Mouse (Mus musculus) monocyte, adult 5-6 weeks (primary cell): ENCODE measurements around the gene Arcn1. TPM values are rescaled to one million over a fixed set of nuclear protein-coding genes. Genes with fewer than 3 reads are reported as not detected.
A peak's percentile ranks its signal among the peaks of the same experiment; 100 is the strongest.
"Not testable (repeated sequence)": the region's sequence is repeated elsewhere in the genome, so short reads cannot be mapped to it uniquely, and the experiment has no call there.

Experiments
- ATAC-seq: fragments of 153-309, 156-312 bp; replicated peaks from 2 replicates; pipeline ENCODE4 v1.8.0; 2017; ENCODE audit warnings: mild to moderate bottlenecking; ENCODE audit not compliant: low TSS enrichment, insufficient number of reproducible peaks, severe bottlenecking, poor library complexity, low FRiP score
- total RNA-seq: library from RNA; stranded (forward); fragments of 200-1000, 200-491, 200-594 nt; gene quantifications from 3 replicates; pipeline ENCODE4 v1.2.3, GENCODE M21; 2017

The Arcn1 gene
- total RNA-seq, result 156 to 231 TPM (median 178 TPM) in 3 replicates

DNA sequence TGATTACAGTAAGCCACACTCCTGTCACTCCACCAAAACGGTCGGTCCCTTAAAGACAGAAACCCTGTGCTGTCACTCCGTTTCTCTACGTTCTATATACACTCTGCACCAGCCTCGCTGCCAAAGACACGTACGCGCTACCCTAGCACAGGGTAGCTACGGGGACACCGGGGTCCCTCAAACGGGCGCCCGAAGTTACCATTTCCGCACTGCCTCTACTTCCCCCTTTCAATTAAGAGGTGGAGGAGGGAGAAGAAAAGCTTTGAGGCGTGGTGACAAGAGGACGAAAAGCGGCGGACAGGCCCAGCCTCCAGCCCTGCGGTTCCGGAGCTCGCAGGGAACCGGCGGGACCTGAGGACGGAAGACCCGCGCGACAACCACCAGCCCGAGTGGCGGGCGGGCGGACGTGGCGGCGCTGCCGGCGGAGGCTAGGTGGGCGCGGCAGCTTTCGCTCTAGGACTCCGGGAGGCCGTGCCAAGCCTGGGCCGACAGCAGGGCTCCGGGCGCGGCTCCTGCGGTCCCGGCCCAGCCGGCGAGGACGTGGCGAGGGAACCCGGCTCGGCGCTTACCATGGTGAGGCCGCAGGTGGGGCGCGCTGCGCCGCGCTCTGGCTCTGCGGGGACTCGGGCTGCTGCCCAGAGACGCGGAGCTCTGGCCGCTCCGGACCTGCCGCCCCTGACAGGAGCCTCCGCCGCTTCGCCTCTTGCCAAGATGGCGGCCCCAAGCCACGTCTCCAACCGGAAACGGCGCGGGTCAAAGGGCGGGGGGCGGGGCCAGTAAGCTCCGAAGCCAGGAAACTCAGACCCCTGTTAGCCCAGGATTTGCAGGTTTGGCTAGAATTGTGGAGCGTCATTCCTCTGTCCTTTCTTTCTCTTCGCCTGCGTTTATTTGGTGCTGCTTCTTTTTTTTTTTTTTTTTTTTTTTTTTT lies at the start of gene Arcn1, which contains the start of gene Ift46:
Gene Arcn1, minus strand, starts transcription at position 745 of the 928 bp plus-strand sequence.
Gene Ift46, plus strand, starts transcription at position 808 of the 928 bp plus-strand sequence.
- ATAC-seq, result peak; percentile 79

- ATAC-seq, result no peak
These were observed 46.5 kb upstream of the Arcn1 start for GRCm38 (mm10) chr9:44814179-44814578.

DNA sequence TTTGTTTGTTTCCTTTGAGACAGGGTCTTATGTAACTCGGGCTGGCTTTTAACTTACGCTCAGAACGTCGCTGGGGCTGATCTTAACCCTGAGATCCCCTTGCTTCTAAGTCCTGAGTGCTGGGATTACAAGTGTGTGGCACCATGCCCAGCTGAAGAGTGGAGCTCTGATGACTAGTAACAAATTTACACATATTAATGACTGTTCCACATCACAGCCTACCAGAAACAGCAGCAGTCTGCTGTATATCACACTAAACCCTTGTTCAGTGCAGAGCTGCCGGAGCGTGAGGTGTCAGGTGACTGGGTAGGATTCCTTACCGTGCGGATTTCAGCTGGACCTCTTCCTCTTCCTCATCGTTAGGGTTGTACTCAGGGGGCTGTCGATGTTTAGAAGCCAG lies 42.7 kb upstream of the Arcn1 start:
- ATAC-seq, result no peak

DNA sequence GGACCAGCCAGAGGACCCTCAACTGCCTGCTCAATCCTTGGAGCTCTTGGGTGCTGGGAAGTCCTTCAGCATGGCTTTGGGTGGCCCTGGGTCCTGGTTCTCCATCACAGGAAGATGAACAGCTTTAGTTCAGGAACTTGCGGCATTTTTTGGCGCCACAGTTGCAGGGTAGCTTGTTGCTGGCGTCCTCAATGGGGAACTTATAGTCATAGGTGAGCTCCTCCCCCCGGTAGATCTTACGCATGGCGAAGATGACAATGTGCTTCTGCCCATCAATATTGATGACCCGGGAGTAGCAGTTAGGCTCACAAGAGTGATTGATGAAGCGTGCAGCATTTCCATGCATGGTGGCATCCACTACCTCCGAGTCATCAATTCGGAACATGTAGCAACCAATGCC lies 40.1 kb upstream of the Arcn1 start:
- no peak for ATAC-seq

- no peak for ATAC-seq
These were observed 39.5 kb upstream of the Arcn1 start for GRCm38 (mm10) chr9:44807141-44807540.

DNA sequence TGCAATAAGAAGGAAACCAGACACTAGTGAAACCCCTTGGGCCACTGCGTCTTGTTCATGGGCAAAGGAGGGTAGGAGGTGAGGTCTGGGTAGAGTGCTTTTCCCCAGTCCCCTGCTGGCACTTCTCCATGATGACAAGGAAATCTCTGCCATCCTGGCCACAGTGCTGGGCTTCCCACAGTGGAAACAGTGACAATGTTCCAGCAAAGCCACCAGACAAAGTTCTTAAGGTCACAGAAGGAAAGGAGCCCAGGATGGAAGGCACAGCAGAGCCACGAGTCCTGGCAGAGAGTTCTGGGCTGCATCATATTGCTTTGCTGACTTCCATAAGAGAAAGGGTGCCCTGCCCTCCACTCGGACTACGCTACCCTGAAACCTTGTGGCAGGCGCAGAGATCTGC lies 37.9 kb upstream of the Arcn1 start:
- no peak for ATAC-seq

DNA sequence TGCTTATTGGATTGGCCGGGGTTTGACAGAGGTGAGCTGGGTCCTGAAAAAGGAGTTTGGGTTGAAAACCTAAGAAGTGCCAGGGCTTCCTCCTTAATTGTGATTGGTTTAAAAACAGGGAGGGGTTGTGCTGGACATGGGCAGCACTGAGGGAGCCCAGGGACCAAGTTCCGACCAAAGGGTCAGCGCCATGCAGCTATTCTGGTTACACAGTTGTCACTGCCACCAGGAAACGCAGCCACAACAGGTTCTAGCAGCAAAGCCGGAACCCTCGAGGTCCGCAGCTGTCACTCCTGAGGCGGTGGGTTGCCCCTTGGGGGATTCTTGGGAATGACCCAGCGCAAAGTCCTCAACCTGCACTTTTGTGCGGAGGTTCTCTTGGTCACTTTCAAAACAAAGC lies 37.0 kb upstream of the Arcn1 start:
- ATAC-seq, result no peak

DNA sequence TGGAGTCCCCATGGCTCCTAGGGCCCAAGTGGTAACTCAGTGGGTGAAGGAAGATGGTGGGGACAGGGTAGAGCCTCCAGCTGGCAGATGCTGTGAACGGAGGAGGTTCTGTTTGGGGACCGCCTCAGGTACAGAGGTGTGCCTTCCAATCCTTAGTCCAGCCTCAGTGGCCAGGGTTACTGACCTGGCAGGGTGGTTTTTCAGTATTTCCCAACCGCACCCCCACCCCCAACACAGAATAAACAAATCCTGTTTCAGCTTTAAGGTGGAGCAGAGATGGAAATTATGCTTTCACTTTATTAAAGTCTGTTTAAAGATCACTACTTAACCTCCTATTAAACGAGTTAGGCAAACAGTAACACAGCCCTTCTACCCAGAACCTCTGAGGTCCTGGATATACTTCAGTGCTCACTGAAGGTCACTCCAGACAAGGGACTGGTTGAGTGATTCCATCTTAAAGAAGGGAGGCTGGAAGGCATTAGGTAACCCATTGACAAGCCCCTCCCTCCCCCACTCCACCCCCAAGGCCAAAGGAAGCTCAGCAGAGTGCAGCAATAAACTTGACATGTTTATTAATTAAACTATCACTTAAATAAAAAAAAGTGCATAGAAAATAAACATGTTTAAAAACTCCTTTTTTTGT lies 35.3 kb upstream of the Arcn1 start, which contains the start of gene Ttc36:
Gene Ttc36, minus strand, starts transcription at position 265 of the 643 bp plus-strand sequence.
- ATAC-seq, result no peak

DNA sequence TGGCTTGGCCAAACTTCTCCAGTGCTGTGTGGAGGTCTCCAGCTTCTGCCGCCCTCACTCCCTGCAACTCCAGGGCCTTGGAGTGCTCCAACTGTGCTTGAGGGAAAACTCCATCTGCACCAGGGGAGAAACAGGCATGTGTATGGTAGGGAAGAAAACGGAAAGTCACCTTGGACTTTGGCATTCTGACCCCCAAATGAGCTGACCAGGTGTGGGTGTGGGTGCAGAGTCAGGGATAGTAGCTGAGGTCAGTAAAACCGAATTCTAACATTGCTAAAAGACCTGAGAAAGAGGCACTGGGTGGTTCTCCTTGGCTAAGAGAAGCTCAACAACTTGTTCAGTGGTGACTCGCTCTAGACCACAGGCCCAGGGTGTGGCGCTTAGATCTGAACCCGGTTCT lies 34.0 kb upstream of the Arcn1 start:
- no peak for ATAC-seq

GRCm38 (mm10) chr9:44799958-44800324 lies 32.3 kb upstream of the Arcn1 start:
- ATAC-seq, result no peak

DNA sequence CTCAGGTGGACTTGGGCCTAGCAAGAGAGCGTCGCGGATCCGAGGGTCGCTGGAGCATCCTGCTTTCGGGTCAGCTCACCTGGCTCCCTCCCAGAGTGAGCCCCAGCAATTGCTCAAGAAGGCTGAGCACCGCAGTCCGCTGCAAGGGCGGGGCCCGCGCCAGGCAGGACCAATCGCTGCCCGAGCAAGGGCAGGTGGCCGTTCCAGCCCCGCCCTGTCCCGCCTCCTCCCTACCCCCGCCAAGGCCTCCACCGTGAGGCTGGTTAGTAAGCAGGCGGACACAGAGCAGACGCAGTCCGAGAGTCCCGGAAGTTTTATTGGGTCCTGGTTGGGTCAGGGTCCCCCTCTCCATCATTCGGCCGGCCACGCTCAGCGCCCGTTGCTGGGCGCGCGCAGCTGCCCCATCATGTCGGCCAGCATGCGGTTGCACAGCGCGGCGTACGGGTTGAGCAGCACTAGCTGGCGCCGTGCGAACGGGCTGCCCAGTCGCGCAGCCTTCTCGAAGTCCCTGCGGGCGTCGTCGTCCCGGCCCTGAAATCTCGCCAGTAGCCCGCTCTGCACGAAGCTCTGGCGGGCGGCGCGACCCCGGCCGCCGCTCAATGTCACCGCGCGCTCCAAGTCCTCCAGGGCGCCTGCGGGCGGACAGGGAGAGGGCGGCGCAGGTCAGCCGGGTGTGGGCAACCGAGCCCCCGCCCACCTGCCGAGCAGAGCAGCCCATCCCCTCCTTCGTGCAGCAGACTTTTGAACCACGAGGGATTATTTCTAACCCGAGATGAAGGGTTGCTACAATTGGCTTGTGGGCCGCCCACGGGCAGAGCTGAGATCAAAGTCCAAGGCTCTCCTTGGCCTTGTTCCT lies 31.7 kb upstream of the Arcn1 start, which contains the start of gene Tmem25:
Gene Tmem25, minus strand, starts transcription at position 206 of the 856 bp plus-strand sequence.
- peak; percentile 40 for ATAC-seq

- ATAC-seq, result no peak
These were observed 30.7 kb upstream of the Arcn1 start for GRCm38 (mm10) chr9:44798298-44798697.

- ATAC-seq, result no peak
These were observed 25.2 kb upstream of the Arcn1 start for GRCm38 (mm10) chr9:44792842-44793241.

DNA sequence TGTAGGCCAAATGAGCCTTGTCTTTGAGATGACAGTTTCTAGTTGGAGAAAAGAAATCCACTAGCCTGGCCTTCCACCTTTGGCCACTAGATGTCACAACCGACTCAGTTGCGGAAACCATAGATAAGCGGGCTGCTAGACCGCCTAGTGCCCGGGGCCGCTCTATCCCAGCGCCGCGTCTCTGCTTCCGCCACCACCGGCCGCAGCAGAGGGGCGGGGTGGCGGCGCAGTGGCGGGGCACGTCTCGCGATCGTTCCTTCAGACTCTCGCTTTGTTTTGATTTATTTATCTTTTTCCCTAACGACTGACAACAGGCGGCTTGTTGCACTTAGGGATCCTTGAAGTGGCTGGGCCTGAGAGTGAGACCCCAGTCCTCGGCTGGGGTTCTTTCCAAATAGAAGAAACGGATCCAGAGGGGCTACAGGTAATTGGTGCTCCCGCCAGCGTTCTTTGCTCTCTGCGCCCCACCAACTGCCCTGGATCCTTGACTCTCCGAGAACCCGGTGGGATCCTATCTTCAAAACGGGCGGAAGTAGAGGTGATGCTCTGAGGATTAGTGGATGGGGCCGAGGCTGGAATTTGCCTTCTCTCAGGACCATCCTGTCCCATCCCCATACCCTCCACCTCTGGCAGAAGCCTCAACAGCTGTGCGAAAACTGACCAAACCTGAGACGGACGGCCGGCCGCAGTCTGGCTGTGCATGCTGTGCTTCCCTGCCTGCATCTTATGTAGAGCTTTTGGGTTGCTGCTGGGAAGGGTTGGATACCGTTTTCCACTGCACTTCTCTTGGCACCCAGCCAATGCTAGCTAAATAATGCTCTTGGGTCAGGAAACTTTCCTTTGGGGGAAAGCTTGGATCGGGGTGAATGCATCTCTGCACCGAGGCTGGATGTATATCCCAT lies 5.4 kb upstream of the Arcn1 start:
- ATAC-seq, result peak; percentile 98

DNA sequence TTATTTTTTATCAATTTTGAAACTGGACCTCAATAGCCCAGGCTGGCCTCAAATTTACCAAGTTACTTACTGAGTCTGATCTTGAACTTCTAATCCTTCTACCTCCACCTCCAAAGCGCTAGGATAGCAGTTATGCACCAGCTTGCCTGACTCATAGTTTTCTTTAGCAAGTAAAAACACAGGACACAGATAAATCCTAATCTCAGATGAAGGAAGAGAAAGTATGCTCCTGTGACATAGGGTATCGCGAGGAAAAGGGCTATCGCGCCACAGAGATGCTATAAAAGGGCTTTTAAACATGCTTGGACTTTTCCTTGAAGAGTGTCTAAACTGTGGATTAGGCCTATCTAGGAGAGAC lies 4.7 kb upstream of the Arcn1 start:
- no peak for ATAC-seq

DNA sequence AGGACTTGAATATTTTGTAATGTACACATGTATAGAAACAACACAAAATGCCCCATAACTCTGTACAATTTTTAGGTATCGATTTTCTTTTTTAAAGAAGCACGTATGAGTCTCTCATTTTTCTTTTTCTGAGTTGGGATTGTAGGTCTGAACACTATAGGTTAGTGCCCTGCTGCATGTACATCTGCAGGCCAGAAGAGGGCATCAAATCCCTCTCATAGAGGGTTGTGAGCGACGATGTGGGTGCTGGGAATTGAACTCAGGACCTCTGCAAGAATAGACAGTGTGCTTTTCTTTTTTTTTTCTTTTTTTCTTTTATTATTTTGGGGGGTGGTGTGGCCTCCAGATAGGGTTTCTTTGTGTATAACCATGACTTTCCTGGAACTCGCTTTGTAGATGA lies 3.7 kb upstream of the Arcn1 start:
- ATAC-seq, result no peak

- not testable (repeated sequence) for ATAC-seq
These were observed 367 bp upstream of the Arcn1 start for GRCm38 (mm10) chr9:44768029-44768394.

DNA sequence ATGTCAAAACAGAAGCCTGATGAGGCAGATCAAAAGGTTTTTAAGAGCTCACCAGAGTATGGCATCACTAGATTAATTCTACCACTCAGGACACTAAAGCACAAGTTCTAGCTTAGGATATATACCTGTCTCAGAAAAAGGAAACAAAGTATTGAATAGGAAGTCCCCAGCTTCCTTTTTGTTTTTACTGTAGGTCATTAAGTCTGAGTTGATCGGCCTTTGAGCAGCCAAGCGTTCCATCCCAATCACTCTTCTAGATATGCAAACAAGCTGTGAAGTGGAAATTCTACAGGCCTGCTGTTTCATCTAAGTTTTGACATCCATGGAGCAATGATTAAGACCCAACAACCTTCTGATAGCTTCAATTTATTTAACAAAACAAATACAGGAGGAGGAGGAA lies 6.8 kb downstream of the Arcn1 start:
- no peak for ATAC-seq
